7 mouse cellular contexts compared by ENCODE assay signal in genomic region chr16:13130412-13130811, GRCm38 (mm10). TPM values are rescaled to one million over a fixed set of nuclear protein-coding genes. Genes with fewer than 3 reads are reported as not detected.
DNase-seq lines count a peak whose midpoint lies in the region; ATAC-seq and TF ChIP-seq lines count a peak whose summit lies in the region.

No protein-coding gene starts in this region.

- peak; percentile 47; the same call in 1 of the 2 replicates for TF ChIP-seq CTCF in olfactory bulb, adult 2 months (IDR thresholded peaks at IDR 0.05; ENCODE audit: insufficient read depth, low read depth, low read length)

- peak; percentile 37 for DNase-seq in kidney, adult 9 months
- DNase-seq in kidney, postnatal 14 days = no peak
- DNase-seq in CD4-positive helper T cell, adult 2 months (ENCODE audit: low read depth, low spot score) = peak; percentile 24
- peak; percentile 89 for DNase-seq in ES-CJ7 (ENCODE audit: low read depth, low spot score)
- DNase-seq in right cerebral cortex, postnatal 25 days = no peak

- H3K4me1 ChIP-seq in olfactory bulb, adult 2 months (ENCODE audit: control insufficient read depth, insufficient read depth, low read length) = no peaks in the 10 kb centered on the region

- ATAC-seq in erythroblast, adult 5-6 weeks (replicated peaks; ENCODE audit: low FRiP score, poor library complexity, severe bottlenecking) = peak; percentile 62; the same call in 1 of the 2 replicates

- H3K4me3 ChIP-seq in olfactory bulb, adult 2 months (ENCODE audit: insufficient read depth, low read depth, low read length) = no peak overlapping the region

- 59% methylated on average over 14 of the region's 14 CpGs for WGBS in olfactory bulb, adult 2 months

- no peak for TF ChIP-seq POLR2A in olfactory bulb, adult 2 months (IDR thresholded peaks at IDR 0.05; ENCODE audit: insufficient read depth, low read depth, low read length)

- H3K27ac ChIP-seq in olfactory bulb, adult 2 months (ENCODE audit: insufficient read depth, low read depth, low read length) = no peak overlapping the region

RNA-seq across cellular contexts. Expression of gene Ercc4, which starts 20.9 kb away (rescaled TPM):
- 5.0 and 5.4 TPM in 2 replicates for total RNA-seq in erythroblast, adult 5-6 weeks (2015; ENCODE audit: low replicate concordance)
- total RNA-seq in erythroblast, adult 5-6 weeks (2017; ENCODE audit: low replicate concordance) = 1.0 and 1.8 TPM in 2 replicates
- polyA plus RNA-seq in olfactory bulb, adult 2 months (2012; ENCODE audit: insufficient read depth, insufficient read length, low replicate concordance, missing spikeins) = not detected in 2 replicates

Comparison
In these comparisons a context has a peak if more than half of its experiments do, and no peak if none do; other contexts are left out.
1. DNase-seq: peak in kidney, adult 9 months (single experiment), CD4-positive helper T cell, adult 2 months (single experiment) and ES-CJ7 (single experiment); none in kidney, postnatal 14 days (single experiment) and right cerebral cortex, postnatal 25 days (single experiment).